Comparison of ENCODE assay signal across 9 mouse cellular contexts in the genomic region with DNA sequence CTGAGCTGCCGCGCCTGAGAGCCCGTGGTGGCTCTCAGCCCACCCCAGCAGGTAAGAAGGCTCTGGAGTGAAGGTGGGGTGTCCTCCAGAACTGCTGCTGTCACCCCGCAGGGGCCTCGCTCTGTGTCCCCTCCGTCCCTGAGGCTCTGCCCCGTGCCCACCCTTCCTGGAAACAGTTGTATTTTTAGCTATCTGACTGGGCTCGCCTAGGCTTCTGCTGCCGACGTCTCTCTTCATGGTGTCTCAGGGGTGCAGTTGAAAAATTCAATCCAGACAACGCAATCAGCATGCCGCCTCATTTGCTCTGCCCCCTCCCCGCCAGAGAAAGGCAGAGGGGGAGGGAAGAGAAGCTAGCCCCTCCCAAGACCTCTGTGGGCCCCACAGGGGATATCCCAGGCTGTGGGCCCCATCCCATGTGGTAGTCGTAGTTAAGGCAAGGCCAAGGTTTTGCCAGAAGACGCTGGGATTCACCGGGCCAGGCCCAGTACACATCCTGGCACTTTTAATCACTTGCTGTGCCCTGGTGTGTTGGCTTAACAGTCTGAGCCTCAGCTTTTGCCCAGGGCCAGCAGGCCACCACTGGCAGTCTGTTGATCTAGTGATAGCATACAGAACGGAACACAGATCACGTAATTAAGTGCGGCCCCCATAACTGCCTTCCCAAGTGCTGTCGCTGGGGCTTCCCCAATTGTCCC. TPM values are rescaled to one million over a fixed set of nuclear protein-coding genes. Genes with fewer than 3 reads are reported as not detected.
A peak's percentile ranks its signal among the peaks of the same experiment; 100 is the strongest.
DNase-seq lines count a peak whose midpoint lies in the region; ATAC-seq lines count a peak whose summit lies in the region.
"Had no signal": no experiment of that assay in that cellular context is flagged by ENCODE, and none has a peak within 500 bp of the region (broad histone marks: within the 10 kb centered on the region; RNA-seq: fewer than 3 reads in every experiment).

No protein-coding gene starts in this region.

- intact Hi-C loops in heart, postnatal 14 days (cut with DNase I): no loop called here

- peak overlapping the region; percentile 29; the same call in 1 of the 2 replicates for H3K4me3 ChIP-seq in heart, embryonic 11.5 days (ENCODE audit: low read depth, low read length)
- H3K4me3 ChIP-seq in embryonic facial prominence, embryonic 12.5 days: no peak overlapping the region
- no peak overlapping the region for H3K4me3 ChIP-seq in midbrain, embryonic 12.5 days

- ATAC-seq in heart, embryonic 11.5 days (replicated peaks; ENCODE audit: insufficient number of reproducible peaks, low FRiP score, low TSS enrichment): no peak
- no peak for ATAC-seq in embryonic facial prominence, embryonic 12.5 days (ENCODE audit: insufficient number of reproducible peaks, insufficient read depth, low FRiP score, low TSS enrichment)
- no peak for ATAC-seq in midbrain, embryonic 12.5 days (ENCODE audit: low FRiP score, low read depth)

- H3K27me3 ChIP-seq in heart, embryonic 11.5 days (ENCODE audit: control insufficient read depth, insufficient read depth, low read length): no peaks in the 10 kb centered on the region
- H3K27me3 ChIP-seq in embryonic facial prominence, embryonic 12.5 days: no peaks in the 10 kb centered on the region
- H3K27me3 ChIP-seq in midbrain, embryonic 12.5 days: 0 out of 2 replicates have a peak, but pooled peaks cover 6% of the 10 kb centered on the region

- no peaks in the 10 kb centered on the region for H3K9me3 ChIP-seq in heart, embryonic 11.5 days (replicated peaks; ENCODE audit: control insufficient read depth, low read length)
- H3K9me3 ChIP-seq in embryonic facial prominence, embryonic 12.5 days: no peaks in the 10 kb centered on the region
- no peaks in the 10 kb centered on the region for H3K9me3 ChIP-seq in midbrain, embryonic 12.5 days

- peaks cover 2% of the 10 kb centered on the region; the same call in 1 of the 2 replicates for H3K36me3 ChIP-seq in heart, embryonic 11.5 days (ENCODE audit: control insufficient read depth, insufficient read depth, low read length)
- 0 out of 2 replicates have a peak, but pooled peaks cover 5% of the 10 kb centered on the region for H3K36me3 ChIP-seq in embryonic facial prominence, embryonic 12.5 days
- H3K36me3 ChIP-seq in midbrain, embryonic 12.5 days: peaks cover 13% of the 10 kb centered on the region

- H3K4me1 ChIP-seq in heart, embryonic 11.5 days (ENCODE audit: control insufficient read depth, insufficient read depth, low read length): peaks cover 93% of the 10 kb centered on the region
- H3K4me1 ChIP-seq in embryonic facial prominence, embryonic 12.5 days: peaks cover 84% of the 10 kb centered on the region
- peaks cover 100% of the 10 kb centered on the region for H3K4me1 ChIP-seq in midbrain, embryonic 12.5 days

- H3K27ac ChIP-seq in heart, embryonic 11.5 days (ENCODE audit: low read depth, low read length): peak overlapping the region; percentile 94
- peak overlapping the region; percentile 80 for H3K27ac ChIP-seq in embryonic facial prominence, embryonic 12.5 days
- peak overlapping the region; percentile 73 for H3K27ac ChIP-seq in midbrain, embryonic 12.5 days (replicated peaks)

- WGBS in heart, embryonic 11.5 days (ENCODE audit: insufficient replicate concordance): 33% methylated on average over 20 of the region's 20 CpGs
- 35% methylated on average over 20 of the region's 20 CpGs for WGBS in embryonic facial prominence, embryonic 12.5 days
- WGBS in midbrain, embryonic 12.5 days: 62% methylated on average over 20 of the region's 20 CpGs

- H3K9ac ChIP-seq in heart, embryonic 11.5 days (ENCODE audit: low read depth, low read length): peak overlapping the region; percentile 65
- 0 out of 2 replicates have a peak overlapping the region, but pooled peaks have one; percentile 34 for H3K9ac ChIP-seq in embryonic facial prominence, embryonic 12.5 days
- peak overlapping the region; percentile 34; the same call in 1 of the 2 replicates for H3K9ac ChIP-seq in midbrain, embryonic 12.5 days (replicated peaks)

- H3K4me2 ChIP-seq in heart, embryonic 11.5 days: peak overlapping the region; percentile 55
- peak overlapping the region; percentile 24 for H3K4me2 ChIP-seq in embryonic facial prominence, embryonic 12.5 days (replicated peaks)
- 0 out of 2 replicates have a peak overlapping the region, but pooled peaks have one; percentile 7 for H3K4me2 ChIP-seq in midbrain, embryonic 12.5 days (replicated peaks)

- DNase-seq in heart, postnatal 14 days: no peak
- DNase-seq in heart, postnatal 4 days: peak; percentile 50
- DNase-seq in adipocyte (ENCODE audit: low spot score): no peak
- no peak for DNase-seq in kidney, adult 8-10 months
- no peak for DNase-seq in gastrocnemius, postnatal 4 days (ENCODE audit: low spot score in 2 of 2)
- DNase-seq: kidney, postnatal 14 days had no signal

RNA-seq across cellular contexts. Expression of a gene that starts 32.8 kb away (rescaled TPM):
- 81.8 and 82.7 TPM in 2 replicates for polyA plus RNA-seq in heart, embryonic 11.5 days (2014; fragmentation: Nextera tagmentation; extraction: Ambion mirVana)
- total RNA-seq in heart, postnatal 14 days (2021): 1 to 10 TPM; 3.2 to 6.4 TPM
- 109 and 115 TPM in 2 replicates for polyA plus RNA-seq in embryonic facial prominence, embryonic 12.5 days (2016; fragmentation: Nextera tagmentation; extraction: Ambion mirVana)
- total RNA-seq in heart, postnatal 4 days (2021): 10 to 100 TPM; 42.0 to 43.2 TPM
- polyA plus RNA-seq in midbrain, embryonic 12.5 days (2016; fragmentation: Nextera tagmentation; extraction: Ambion mirVana): 73.7 and 84.8 TPM in 2 replicates
- total RNA-seq in gastrocnemius, postnatal 4 days (2021): 10 to 100 TPM; 22.5 to 26.3 TPM
